ENCODE assay signal across 9 mouse cellular contexts in the genomic region with DNA sequence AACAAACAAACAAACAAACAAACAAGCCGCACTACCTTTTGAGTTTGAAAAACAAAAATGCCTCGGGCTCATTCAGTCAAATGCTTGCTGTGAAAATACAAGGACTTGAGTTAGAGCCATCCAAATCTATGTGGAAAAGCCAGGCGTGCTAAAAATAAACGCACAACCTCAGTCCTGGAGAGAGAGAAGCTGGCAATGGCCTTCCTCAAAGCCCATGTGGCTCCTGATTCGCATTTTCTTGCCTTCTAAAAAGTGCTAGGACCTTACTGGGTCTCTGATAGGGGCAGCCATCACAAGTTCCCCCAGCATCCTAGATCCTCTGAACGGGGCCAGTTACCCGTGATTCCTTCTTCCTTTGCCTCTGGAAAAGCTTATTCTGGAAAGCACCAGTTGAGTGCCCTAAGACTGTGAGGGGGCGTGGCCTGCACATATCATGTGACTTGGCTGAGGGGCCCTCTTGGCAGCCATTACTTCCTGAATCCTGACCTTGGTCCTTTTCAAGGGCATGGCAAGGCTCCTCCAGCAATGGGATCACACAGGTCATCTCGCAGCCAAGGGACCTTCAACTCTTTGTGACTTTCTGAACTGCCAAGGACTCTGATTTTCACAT. TPM values are rescaled to one million over a fixed set of nuclear protein-coding genes. Genes with fewer than 3 reads are reported as not detected.
A peak's percentile ranks its signal among the peaks of the same experiment; 100 is the strongest.
DNase-seq lines count a peak whose midpoint lies in the region; ATAC-seq and TF ChIP-seq lines count a peak whose summit lies in the region.
"Had no signal": no experiment of that assay in that cellular context is flagged by ENCODE, and none has a peak within 500 bp of the region (broad histone marks: within the 10 kb centered on the region; RNA-seq: fewer than 3 reads in every experiment).

No protein-coding gene starts in this region.

- intact Hi-C loops in gastrocnemius, adult 2 months (cut with DNase I) = no loop called here

- no peak for TF ChIP-seq CTCF in gastrocnemius, adult 2 months (IDR thresholded peaks at IDR 0.05)

- no peaks in the 10 kb centered on the region for H3K4me1 ChIP-seq in liver, embryonic 11.5 days (replicated peaks; ENCODE audit: control insufficient read depth, insufficient read depth, low read length)
- no peaks in the 10 kb centered on the region for H3K4me1 ChIP-seq in forebrain, embryonic 12.5 days

- H3K4me2 ChIP-seq in liver, embryonic 11.5 days = no peak overlapping the region
- no peak overlapping the region for H3K4me2 ChIP-seq in forebrain, embryonic 12.5 days
- H3K4me2 ChIP-seq: lung, embryonic 14.5 days had no signal

- H3K9ac ChIP-seq in liver, embryonic 11.5 days (ENCODE audit: low read depth, low read length) = no peak overlapping the region
- H3K9ac ChIP-seq in forebrain, embryonic 12.5 days = no peak overlapping the region
- H3K9ac ChIP-seq: lung, embryonic 14.5 days had no signal

- peak overlapping the region; percentile 81 for H3K27ac ChIP-seq in gastrocnemius, adult 2 months
- H3K27ac ChIP-seq in liver, embryonic 11.5 days (ENCODE audit: low read depth, low read length) = no peak overlapping the region
- no peak overlapping the region for H3K27ac ChIP-seq in forebrain, embryonic 12.5 days

- no peaks in the 10 kb centered on the region for H3K36me3 ChIP-seq in liver, embryonic 11.5 days (ENCODE audit: control insufficient read depth, insufficient read depth, low read length)
- H3K36me3 ChIP-seq in forebrain, embryonic 12.5 days (replicated peaks) = no peaks in the 10 kb centered on the region

- no peaks in the 10 kb centered on the region for H3K27me3 ChIP-seq in liver, embryonic 11.5 days (replicated peaks; ENCODE audit: control insufficient read depth, insufficient read depth, low read length)
- no peaks in the 10 kb centered on the region for H3K27me3 ChIP-seq in forebrain, embryonic 12.5 days

- no peak overlapping the region for H3K4me3 ChIP-seq in gastrocnemius, adult 2 months
- no peak overlapping the region for H3K4me3 ChIP-seq in liver, embryonic 11.5 days (ENCODE audit: low read depth, low read length)
- no peak overlapping the region for H3K4me3 ChIP-seq in forebrain, embryonic 12.5 days (replicated peaks)

- DNase-seq in gastrocnemius, adult 2 months = peak; percentile 34
- no peak for DNase-seq in gastrocnemius, postnatal 4 days (ENCODE audit: low spot score in 2 of 2)
- DNase-seq in adrenal gland, adult 2 months = peak; percentile 78
- peak; percentile 21 to 36 for DNase-seq in heart, adult 9 months (ENCODE audit: low spot score in 2 of 2)
- peak; percentile 59 to 74 for DNase-seq in kidney, postnatal 25 days
- no peak for DNase-seq in layer of hippocampus, postnatal 10 days (ENCODE audit: low spot score in 2 of 2)
- no peak for DNase-seq in liver, embryonic 11.5 days (ENCODE audit: low spot score)
- DNase-seq: lung, embryonic 14.5 days had no signal

- 86% methylated on average over 9 of the region's 9 CpGs for WGBS in liver, embryonic 11.5 days
- WGBS in forebrain, embryonic 12.5 days = 89% methylated on average over 9 of the region's 9 CpGs

- no peak for ATAC-seq in liver, embryonic 11.5 days (replicated peaks; ENCODE audit: low FRiP score)
- no peak for ATAC-seq in forebrain, embryonic 12.5 days (ENCODE audit: low FRiP score)

- H3K9me3 ChIP-seq in liver, embryonic 11.5 days (ENCODE audit: control insufficient read depth, low read length) = no peaks in the 10 kb centered on the region
- H3K9me3 ChIP-seq in forebrain, embryonic 12.5 days = no peaks in the 10 kb centered on the region

RNA-seq across cellular contexts. Expression of a gene that starts 34.6 kb away (rescaled TPM):
- 10 to 100 TPM; 47.0 to 54.5 TPM for total RNA-seq in gastrocnemius, adult 2 months (2021)
- 10 to 100 TPM; 29.7 to 35.5 TPM for total RNA-seq in gastrocnemius, postnatal 4 days (2021)
- total RNA-seq in adrenal gland, adult 2 months (2021) = 10 to 100 TPM; 23.2 to 29.2 TPM
- polyA plus RNA-seq in adrenal gland, adult 2 months (2012; rRNA removed) = 5.0 and 5.3 TPM in 2 replicates
- total RNA-seq in layer of hippocampus, postnatal 10 days (2021) = 10 to 100 TPM; 37.1 to 43.8 TPM
- 9.6 and 10.9 TPM in 2 replicates for polyA plus RNA-seq in liver, embryonic 11.5 days (2014; fragmentation: Nextera tagmentation; extraction: Ambion mirVana)
- 18.5 and 20.1 TPM in 2 replicates for polyA plus RNA-seq in forebrain, embryonic 12.5 days (2016; fragmentation: Nextera tagmentation; extraction: Ambion mirVana)

RNA-seq across cellular contexts. Expression of a gene that starts 37.3 kb away (rescaled TPM):
- 10 to 100 TPM; 24.0 to 24.1 TPM for total RNA-seq in gastrocnemius, adult 2 months (2021)
- total RNA-seq in gastrocnemius, postnatal 4 days (2021) = 10 to 100 TPM; 33.1 to 37.7 TPM
- 10 to 100 TPM; 29.3 to 44.1 TPM for total RNA-seq in adrenal gland, adult 2 months (2021)
- 5.8 and 8.3 TPM in 2 replicates for polyA plus RNA-seq in adrenal gland, adult 2 months (2012; rRNA removed)
- 10 to 100 TPM; 28.2 to 31.6 TPM for total RNA-seq in layer of hippocampus, postnatal 10 days (2021)
- polyA plus RNA-seq in liver, embryonic 11.5 days (2014; fragmentation: Nextera tagmentation; extraction: Ambion mirVana) = 26.9 and 28.5 TPM in 2 replicates
- 37.2 and 38.7 TPM in 2 replicates for polyA plus RNA-seq in forebrain, embryonic 12.5 days (2016; fragmentation: Nextera tagmentation; extraction: Ambion mirVana)

RNA-seq across cellular contexts. Expression of a gene that starts 43.8 kb away (rescaled TPM):
- total RNA-seq in gastrocnemius, adult 2 months (2021) = 1 to 10 TPM; 5.9 to 6.2 TPM
- total RNA-seq in gastrocnemius, postnatal 4 days (2021) = 10 to 100 TPM; 15.7 to 21.1 TPM
- 10 to 100 TPM; 19.5 to 27.9 TPM for total RNA-seq in adrenal gland, adult 2 months (2021)
- polyA plus RNA-seq in adrenal gland, adult 2 months (2012; rRNA removed) = 4.3 and 5.1 TPM in 2 replicates
- 10 to 100 TPM; 37.9 to 42.1 TPM for total RNA-seq in layer of hippocampus, postnatal 10 days (2021)
- 50.4 and 54.0 TPM in 2 replicates for polyA plus RNA-seq in liver, embryonic 11.5 days (2014; fragmentation: Nextera tagmentation; extraction: Ambion mirVana)
- polyA plus RNA-seq in forebrain, embryonic 12.5 days (2016; fragmentation: Nextera tagmentation; extraction: Ambion mirVana) = 93.6 and 93.7 TPM in 2 replicates

Comparison
In these comparisons a context has a peak if more than half of its experiments do, and no peak if none do; other contexts are left out.
1. DNase-seq: peak in gastrocnemius, adult 2 months (single experiment), adrenal gland, adult 2 months (single experiment), heart, adult 9 months (2 of 2) and kidney, postnatal 25 days (2 of 2); none in gastrocnemius, postnatal 4 days (0 of 2), layer of hippocampus, postnatal 10 days (0 of 2) and liver, embryonic 11.5 days (single experiment).